Mouse (Mus musculus) kidney, adult 2 months (tissue): Measurements from ENCODE around the gene Ctnnbip1.
A peak's percentile ranks its signal among the peaks of the same experiment; 100 is the strongest.

Experiments used
- CTCF ChIP-seq: fragments of 200-500 bp; conservative IDR thresholded peaks from 2 replicates; pipeline ENCODE4 v1.5.1; 2011; ENCODE audit warnings: low read depth, mild to moderate bottlenecking, control low read depth, low read length, moderate library complexity, mixed read lengths; ENCODE audit not compliant: insufficient read depth, insufficient read length
- POLR2A ChIP-seq: fragments of 200-500 bp; IDR thresholded peaks from one replicate; pipeline ENCODE4 v1.6.1; 2011; ENCODE audit warnings: low read depth, low read length, control low read depth

DNA sequence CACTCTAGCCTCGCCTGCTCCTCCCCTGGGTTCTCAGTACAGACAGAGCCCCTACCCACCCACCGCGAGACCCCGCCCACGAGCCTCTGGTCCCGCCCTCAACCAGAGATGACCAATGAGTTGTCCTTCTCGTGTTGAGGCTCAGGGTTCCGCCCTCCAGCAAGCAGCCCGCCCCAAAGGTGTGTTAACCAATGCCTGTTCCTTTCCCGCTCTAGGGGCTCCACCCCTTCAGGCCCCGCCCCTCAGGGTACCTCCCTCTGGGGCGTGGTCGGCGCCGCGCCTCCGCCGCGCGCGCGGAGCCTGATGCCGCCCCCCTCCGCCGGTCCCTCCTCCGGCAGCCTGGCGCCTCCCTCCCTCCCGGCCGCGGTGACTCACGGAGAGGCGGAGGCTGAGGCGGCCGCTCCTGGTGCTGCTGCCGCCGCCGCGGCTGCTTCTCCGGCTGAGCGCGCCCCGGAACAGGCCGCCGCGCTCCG is at the start of gene Ctnnbip1:
- no peak for TF ChIP-seq CTCF
- TF ChIP-seq POLR2A: peak; percentile 10
